Mouse (Mus musculus) MN1 (cell line): ENCODE data around the gene Gpr55.
"Not testable (repeated sequence)": the region's sequence is repeated elsewhere in the genome, so short reads cannot be mapped to it uniquely, and the experiment has no call there.

Experiments
- DNase-seq: peaks from one replicate; pipeline ENCODE4 v3.0.0-alpha.2; 2016; ENCODE audit warnings: low spot score

The Gpr55 gene

DNA sequence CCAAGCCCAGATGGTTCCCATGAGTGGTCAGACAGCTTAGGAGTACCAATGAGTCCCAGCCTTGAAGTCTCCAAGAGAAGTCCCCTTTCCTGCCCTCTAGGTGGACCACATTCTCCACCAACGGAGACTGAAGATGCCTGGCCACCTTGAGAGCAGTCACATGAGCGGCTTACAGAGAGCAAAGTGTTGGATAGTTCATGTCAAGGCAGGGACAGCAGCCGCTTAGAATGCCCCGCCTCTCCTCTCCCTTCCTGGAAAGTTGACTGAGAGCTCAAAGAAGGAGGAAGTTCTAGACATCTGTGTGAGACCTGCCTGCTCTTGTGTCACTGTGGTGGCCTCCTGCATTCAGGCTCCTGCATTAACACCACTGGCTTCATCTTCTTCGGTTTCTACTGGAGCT is at the start of gene Gpr55:
Gene Gpr55 (minus strand): TSS at position 135 of the 400 bp plus-strand sequence.
- no peak for DNase-seq

DNA sequence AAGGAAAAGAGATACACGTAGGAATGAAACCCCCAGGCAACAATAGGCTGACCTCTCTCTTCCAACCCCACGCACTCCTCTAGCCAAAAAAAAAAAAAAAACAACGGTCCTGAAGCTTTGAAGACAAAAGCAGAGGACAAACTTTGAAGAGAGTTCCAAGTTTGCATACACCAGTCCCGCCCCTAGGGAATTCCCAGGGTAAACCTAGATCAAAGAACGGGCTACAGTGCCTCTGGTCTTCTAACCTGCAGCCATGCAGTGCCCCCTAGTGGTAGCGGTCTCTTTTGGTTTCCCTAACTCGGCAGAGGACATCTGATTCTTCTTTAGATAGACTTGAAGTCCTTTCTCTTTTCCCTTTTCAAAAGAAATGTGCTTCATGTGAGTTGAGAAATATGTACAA is 47.0 kb upstream of the Gpr55 start:
- peak; percentile 88 for DNase-seq

DNA sequence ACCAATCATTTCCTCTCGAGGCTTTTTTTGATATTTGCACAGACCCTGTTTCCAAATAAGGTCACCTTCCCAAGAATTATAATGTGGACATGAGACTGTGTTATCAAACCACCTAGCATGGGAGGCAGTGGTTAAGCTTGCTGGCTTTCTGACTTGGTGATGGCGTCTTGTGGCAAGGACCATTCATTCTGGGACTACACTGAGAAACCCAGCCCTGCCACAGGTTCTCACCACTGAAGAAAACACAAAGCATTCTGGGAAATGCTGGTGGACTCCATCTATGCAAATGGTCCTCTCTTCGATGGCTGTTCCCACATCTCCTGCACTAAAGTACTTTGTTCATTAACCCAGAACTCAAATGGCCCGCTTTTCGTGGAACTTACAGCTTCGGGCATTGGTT is 45.2 kb upstream of the Gpr55 start:
- no peak for DNase-seq

GRCm38 (mm10) chr1:86005540-86005939 is 44.7 kb upstream of the Gpr55 start:
- no peak for DNase-seq

GRCm38 (mm10) chr1:85999853-86000570 is 39.2 kb upstream of the Gpr55 start:
- DNase-seq: no peak

GRCm38 (mm10) chr1:85998012-85998411 is 37.2 kb upstream of the Gpr55 start:
- DNase-seq: no peak

DNA sequence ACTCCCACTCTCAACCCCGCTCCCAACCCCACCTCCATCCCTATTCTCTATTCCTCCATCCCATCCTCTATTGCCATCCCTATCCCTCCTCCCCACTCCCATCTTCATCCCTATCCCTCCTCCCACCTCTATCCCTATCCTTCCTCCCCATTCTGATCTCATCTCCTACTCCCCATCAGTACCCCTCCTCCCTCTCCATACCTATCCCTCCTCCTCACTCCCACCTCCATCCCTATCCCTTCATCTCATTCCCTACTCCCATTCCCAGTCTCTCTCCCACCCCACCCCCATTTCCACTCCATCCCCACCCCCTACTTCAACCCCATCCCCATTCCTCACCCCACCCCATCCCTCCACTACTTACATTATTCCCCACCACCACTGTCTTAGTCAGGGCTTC is 36.4 kb upstream of the Gpr55 start:
- no peak for DNase-seq

DNA sequence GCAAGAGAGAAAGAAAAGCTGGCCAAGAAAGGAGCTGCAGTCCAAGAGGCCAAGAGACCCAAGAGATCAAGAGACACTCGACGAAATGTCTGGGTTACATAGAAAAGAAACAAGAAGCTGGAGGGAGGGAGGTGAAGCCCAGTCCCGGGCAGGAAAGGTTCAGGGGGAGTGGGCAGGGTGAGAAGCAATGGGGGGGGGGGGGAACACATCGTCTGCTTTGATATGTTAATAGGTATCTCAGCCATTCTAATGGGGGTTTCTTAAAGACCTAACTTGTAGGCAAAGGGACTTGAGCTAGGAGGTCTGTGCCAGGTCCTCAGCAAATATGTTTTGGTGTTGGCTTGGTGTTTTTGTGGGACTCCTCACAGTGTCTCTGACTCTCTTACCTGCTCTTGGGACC is 32.7 kb upstream of the Gpr55 start:
- DNase-seq: no peak

DNA sequence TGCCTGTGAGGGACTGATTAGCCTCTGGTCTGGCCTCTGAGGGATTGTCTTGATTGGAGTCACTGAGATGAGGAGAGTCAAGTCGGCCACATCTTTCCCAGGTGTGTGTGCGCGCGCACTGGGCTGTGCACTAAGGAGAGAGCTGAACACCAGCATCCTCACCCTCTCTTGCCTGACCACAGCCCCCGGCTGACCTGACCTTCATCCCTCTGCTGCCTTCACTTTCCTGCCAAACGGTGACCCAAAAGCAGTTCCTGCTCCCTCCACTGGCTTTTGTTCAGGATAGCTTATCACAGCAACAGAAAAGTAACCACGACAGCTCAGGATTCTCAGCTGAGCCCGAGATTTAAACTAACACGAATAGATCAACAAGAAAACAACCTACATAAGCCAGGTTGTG is 31.4 kb upstream of the Gpr55 start:
- no peak for DNase-seq

DNA sequence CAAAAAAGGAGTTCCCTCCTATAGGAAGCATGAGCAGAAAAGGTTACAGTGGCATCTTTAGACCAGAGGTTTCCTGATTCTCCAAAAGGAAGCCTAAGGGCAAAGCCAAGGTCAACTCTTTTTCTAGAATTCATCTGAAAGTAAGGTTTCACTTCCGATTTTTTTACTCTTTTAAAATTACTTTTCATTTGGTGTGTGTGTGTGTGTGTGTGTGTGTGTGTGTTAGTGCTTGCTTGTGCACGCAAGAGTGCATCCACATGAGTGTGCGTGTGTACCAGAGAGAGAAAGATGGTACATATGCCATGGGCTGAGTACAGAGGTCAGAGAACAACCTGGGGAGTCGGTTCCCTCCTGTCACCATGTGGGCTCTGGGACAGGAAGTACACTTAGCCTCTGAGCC is 28.1 kb upstream of the Gpr55 start:
- DNase-seq: not testable (repeated sequence)

DNA sequence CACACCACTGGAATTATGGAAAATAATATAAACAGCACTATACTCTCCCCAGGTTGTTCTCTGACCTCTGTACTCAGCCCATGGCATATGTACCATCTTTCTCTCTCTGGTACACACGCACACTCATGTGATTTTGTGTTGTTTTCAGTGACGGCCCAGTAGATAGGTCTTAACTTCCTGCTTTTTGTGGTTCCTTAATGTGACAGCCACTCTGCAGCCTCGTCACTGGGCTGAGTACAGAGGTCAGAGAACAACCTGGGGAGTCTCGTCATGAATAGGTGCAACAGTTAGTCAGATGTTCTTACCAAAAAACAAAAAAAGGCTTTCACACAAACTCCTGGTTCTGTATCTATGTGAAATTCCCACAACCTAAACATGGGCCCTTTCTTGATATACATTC is 27.5 kb upstream of the Gpr55 start:
- no peak for DNase-seq

DNA sequence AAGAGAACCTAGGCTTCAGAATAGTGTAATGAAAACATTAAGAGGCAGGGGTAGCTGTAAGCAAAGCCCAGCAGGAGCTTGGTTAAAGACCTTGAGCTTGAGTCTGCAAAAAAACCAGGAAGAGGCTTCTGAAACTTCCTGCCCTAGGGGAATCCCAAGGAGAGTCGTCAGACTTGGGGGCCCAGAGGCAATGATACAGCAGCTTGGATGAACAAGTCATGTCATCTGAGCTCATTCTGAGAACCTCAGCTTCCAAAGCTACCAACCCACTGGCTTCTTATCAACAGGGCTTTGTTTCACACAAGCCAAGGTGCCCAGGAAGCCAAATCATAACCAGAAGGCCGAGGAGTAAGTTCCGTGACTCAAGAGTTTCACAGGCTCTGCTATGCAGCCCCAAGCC is 25.0 kb upstream of the Gpr55 start:
- no peak for DNase-seq

DNA sequence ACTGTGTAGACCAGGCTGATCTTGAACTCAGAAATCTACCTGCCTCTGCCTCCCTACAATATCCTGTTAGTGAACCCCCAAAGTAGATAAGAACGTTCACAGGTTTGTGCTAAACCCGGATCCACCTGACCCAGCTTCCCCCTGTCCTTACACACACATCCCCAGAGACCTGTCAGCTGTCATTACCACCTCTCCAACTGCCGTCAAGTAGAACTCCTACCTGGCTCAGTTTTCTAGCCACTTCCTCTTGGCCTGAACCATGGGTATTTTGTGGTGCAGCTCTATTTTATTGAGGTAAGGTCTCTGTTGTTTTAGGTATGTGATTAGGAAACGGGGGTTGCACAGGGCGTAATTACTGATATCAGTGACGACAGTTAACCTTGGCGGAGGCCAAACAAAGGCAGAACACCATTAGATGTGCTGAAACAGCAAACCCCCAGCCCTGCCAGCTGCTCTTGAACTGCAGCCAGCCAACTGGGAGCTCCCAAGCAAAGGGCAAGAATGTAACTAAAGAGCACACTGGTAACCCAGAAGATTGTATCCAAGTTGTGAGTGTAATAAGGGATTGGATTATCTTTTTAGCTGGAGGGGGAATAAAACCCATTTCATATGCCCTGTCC is 21.0 kb upstream of the Gpr55 start:
- DNase-seq: no peak

DNA sequence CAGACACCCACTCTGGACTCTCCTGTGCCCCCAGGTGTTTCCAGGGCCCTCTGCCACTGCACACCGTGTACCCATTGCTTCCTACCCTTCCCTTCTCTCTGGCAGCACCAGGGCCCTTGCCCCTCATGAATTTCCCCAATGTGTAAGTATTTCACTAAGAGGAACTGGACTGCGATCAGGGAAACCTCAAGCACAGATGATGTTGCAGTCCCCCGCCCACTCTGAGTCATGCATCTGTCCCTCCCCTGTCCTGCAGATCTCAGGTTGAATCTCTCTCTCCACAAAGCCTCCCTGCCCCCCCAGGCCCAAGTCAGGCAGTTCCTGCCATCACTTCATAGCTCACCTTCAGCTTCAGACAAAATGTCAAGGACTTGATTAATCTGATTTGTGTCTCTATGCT is 16.9 kb upstream of the Gpr55 start:
- DNase-seq: no peak

GRCm38 (mm10) chr1:85973468-85973877 is 12.7 kb upstream of the Gpr55 start:
- no peak for DNase-seq

DNA sequence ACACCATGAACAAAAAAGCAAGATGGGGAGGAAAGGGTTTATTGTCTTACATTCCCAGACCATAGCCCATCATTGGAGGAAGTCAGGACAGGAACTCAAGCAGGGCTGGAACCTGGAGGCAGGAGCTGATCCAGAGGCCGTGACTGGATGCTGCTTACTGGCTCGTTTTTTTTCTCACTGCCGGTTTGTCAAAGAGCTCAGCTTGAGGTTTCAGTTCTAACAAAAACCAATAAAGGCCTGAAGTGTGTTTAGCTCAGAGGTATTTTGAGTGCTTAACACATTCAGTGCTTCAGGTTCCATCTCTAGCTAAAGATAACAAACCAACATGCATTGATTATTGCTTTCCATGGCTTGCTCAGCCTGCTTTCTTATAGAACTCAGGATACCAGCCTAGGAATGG is 11.5 kb upstream of the Gpr55 start:
- no peak for DNase-seq

- no peak for DNase-seq
These were observed 10.3 kb upstream of the Gpr55 start for GRCm38 (mm10) chr1:85971070-85971469.

DNA sequence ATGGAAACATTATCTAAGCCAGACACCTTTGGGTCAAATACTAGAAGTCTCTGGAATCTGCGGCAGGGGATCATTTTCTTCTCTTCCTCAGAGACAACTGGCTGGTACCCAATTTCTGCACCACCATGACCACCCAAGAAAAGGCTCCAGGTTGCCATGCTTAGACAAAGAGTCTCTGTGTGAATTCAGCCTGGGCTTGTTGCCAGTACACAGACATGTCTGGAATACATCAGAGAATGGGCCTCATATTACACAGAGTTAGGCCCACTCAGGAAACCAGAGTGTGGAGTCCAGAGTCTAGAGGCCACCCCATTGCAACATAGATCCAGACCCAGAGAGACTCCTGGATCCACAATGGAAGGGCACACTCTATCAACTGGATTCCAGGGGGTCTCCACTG is 8.7 kb upstream of the Gpr55 start:
- DNase-seq: peak; percentile 12

DNA sequence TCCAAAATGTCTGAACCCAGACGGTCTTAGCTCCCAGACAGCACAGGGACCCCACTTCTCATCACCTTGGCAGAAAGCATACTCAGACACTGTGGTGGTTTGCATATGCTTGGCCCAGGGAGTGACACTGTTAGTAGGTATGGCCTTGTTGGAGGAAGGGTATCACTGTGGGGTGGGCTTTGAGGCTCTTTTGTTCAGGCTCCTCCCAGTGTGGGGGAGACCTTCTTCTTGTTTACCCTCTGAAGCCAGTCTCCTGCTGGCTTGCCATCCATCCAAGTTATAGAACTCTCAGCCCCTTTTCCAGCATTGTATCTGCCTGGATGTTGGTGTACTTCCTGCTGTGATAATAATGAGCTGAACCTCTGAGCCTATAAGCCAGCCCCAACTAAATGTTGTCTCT is 8.3 kb upstream of the Gpr55 start:
- DNase-seq: no peak

DNA sequence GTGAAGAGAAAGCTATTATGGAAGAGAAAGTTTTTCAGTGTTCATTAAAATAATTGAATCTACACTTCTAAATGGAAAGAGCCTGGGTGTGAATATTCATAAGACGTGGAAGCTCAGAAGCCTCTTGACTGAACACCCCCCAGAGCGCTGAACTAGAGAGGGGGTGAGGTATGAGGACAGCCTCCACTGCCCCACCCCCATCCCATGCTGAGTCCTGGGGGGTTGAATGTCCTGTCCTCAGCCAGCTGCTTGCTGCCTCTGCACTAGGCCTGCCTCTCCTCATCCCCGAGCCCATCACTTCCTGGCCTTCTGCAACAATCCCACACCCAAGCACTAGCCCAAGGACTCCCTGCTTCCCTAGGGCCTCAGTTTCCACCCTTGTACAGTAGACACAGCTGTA is 5.0 kb upstream of the Gpr55 start:
- no peak for DNase-seq

DNA sequence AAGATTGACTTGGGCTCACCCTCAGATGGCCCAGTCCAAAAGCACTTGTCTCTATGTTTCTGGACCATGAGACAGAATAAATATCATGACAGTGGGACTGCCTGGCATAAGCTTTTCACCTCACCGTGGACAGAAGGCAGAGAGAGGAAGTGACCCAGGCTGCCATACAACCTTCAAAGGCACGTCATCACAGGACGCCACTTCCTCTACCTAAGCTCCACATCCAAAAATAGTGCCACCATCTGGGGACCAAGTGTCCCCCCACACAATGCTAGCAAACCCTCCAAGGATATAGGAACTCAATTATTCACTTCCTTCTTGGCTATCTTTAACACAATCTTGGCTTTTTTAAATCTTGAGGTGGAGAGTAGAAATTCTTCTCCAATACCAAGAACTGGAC is 1.3 kb upstream of the Gpr55 start:
- DNase-seq: no peak

- DNase-seq: no peak
These were observed 924 bp downstream of the Gpr55 start for GRCm38 (mm10) chr1:85959889-85960276.

- DNase-seq: no peak
These were observed 1.5 kb downstream of the Gpr55 start for GRCm38 (mm10) chr1:85959129-85959888.
